Mouse (Mus musculus) CH12.LX (cell line): ENCODE data around the gene Zfp235.

Experiments
- CHD2 ChIP-seq: IDR thresholded peaks from 2 replicates; pipeline ENCODE4 v1.6.1; 2011; ENCODE audit warnings: low read length, improper control_type of control experiment
- CTCF ChIP-seq, 2 experiments: IDR thresholded peaks in 1 of 2; conservative IDR thresholded peaks in 1 of 2; 2 replicates each; pipeline ENCODE4 v1.5.1; 2011 to 2012; ENCODE audit warnings: low read depth in 2 of 2, low read length in 2 of 2, improper control_type of control experiment in 1 of 2, inconsistent platforms in 1 of 2, mild to moderate bottlenecking in 1 of 2, moderate library complexity in 1 of 2
- ELF1 ChIP-seq: IDR thresholded peaks from 2 replicates; pipeline ENCODE4 v1.6.1; 2014; ENCODE audit warnings: low read depth, mild to moderate bottlenecking, inconsistent platforms, low read length, improper control_type of control experiment
- ETS1 ChIP-seq: conservative IDR thresholded peaks from 2 replicates; pipeline ENCODE4 v1.6.1; 2012; ENCODE audit warnings: low read depth, mild to moderate bottlenecking, inconsistent platforms, low read length, improper control_type of control experiment, moderate library complexity
- MAZ ChIP-seq: IDR thresholded peaks from 2 replicates; pipeline ENCODE4 v1.6.1; 2012; ENCODE audit warnings: low read depth, mild to moderate bottlenecking, inconsistent platforms, low read length, improper control_type of control experiment, moderate library complexity
- MYC ChIP-seq: IDR thresholded peaks from 2 replicates; pipeline ENCODE4 v1.6.1; 2011; ENCODE audit warnings: low read depth, mild to moderate bottlenecking, improper control_type of control experiment, low read length
- NRF1 ChIP-seq: IDR thresholded peaks from 2 replicates; pipeline ENCODE4 v1.6.1; 2014; ENCODE audit warnings: low read depth, mild to moderate bottlenecking, inconsistent platforms, low read length, improper control_type of control experiment, moderate library complexity
- POLR2A ChIP-seq: IDR thresholded peaks from 2 replicates; pipeline ENCODE4 v1.6.1; 2011; ENCODE audit warnings: low read depth, mild to moderate bottlenecking, improper control_type of control experiment, low read length
- POLR2AphosphoS2 ChIP-seq: IDR thresholded peaks from 2 replicates; pipeline ENCODE4 v1.6.1; 2011; ENCODE audit warnings: low read depth, low read length, improper control_type of control experiment
- RCOR1 ChIP-seq: conservative IDR thresholded peaks from 2 replicates; pipeline ENCODE4 v1.6.1; 2012; ENCODE audit warnings: low read depth, mild to moderate bottlenecking, inconsistent platforms, low read length, improper control_type of control experiment
- TCF12 ChIP-seq: IDR thresholded peaks from 2 replicates; pipeline ENCODE4 v1.6.1; 2014; ENCODE audit warnings: low read depth, mild to moderate bottlenecking, inconsistent platforms, low read length, improper control_type of control experiment
- ZKSCAN1 ChIP-seq: IDR thresholded peaks from 2 replicates; pipeline ENCODE4 v1.6.1; 2012; ENCODE audit warnings: low read depth, inconsistent platforms, low read length, improper control_type of control experiment, borderline replicate concordance
- ZMIZ1 ChIP-seq: IDR thresholded peaks from 2 replicates; pipeline ENCODE4 v1.6.1; 2012; ENCODE audit warnings: low read depth, mild to moderate bottlenecking, inconsistent platforms, low read length, improper control_type of control experiment

GRCm38 (mm10) chr7:24110839-24111238 lies 23.1 kb upstream of the Zfp235 start:
- TF ChIP-seq ZMIZ1: no peak
- no peak for TF ChIP-seq POLR2A
- no peak for TF ChIP-seq ZKSCAN1
- no peak for TF ChIP-seq MAZ
- no peak for TF ChIP-seq TCF12
- TF ChIP-seq CHD2: no peak
- no peak for TF ChIP-seq CTCF (conservative IDR thresholded peaks at IDR 0.05 in 1 of 2, IDR thresholded peaks at IDR 0.05 in 1 of 2; ENCODE audit: low read depth in 2 of 2, low read length in 2 of 2)
- no peak for TF ChIP-seq ETS1
- TF ChIP-seq POLR2AphosphoS2: no peak
- TF ChIP-seq RCOR1: no peak
- TF ChIP-seq MYC: no peak
- TF ChIP-seq NRF1: no peak
- no peak for TF ChIP-seq ELF1
